Mouse (Mus musculus): ENCODE measurements around the gene Hic2.
A peak's percentile ranks its signal among the peaks of the same experiment; 100 is the strongest.

DNA sequence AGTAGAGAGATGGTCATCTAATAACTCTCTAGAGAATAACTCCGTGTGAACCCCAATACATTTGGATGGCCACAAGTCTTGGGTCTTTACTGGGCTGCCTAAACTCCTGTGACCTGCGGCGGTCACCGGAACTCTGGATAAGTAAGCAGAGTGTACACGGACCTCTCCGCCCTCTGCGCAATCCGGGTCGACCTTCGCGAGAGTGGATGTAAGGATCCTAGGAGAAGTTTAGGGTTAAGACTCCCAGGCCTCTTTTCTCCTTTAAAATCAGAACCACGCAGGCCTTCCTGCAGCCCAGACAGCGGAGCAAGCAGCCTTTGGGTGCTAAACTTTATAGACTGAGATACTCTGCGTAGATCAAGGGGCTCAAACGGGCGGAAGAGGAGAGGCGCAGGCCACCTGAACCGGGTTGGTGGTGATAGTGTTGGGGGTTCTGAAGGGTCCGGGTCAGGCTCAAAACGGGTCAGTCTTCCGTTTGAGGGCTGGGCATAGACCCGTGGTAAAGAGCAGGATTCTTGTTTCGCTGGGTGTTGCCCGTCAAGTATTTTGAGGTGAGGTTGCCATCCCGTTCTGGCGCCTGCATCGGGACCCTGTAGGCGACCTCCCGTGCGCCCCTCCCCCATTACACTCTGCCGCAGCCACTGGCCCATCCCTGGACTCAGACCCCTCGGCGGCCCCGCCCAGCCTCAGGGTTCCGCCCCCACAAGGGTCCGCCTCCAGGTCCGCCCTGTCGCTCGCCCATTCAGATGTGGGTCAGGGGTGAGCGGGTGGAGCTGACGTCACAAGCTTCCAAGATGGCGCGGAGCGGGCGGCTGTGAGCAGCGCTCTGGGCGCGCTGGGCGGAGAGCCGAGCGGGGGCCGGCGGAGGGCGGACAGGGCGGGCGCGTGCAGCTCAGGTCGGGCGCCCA, at the start of gene Hic2:
- TF ChIP-seq POLR2A (IDR thresholded peaks at IDR 0.05; ENCODE audit: low read depth, low read length) (peak; percentile 87; the same call in 1 of the 2 replicates), CTCF (IDR thresholded peaks at IDR 0.05; ENCODE audit: extremely low read depth, insufficient read length, insufficient replicate concordance, low read depth, low read length) (no peak)
